In the genomic region with DNA sequence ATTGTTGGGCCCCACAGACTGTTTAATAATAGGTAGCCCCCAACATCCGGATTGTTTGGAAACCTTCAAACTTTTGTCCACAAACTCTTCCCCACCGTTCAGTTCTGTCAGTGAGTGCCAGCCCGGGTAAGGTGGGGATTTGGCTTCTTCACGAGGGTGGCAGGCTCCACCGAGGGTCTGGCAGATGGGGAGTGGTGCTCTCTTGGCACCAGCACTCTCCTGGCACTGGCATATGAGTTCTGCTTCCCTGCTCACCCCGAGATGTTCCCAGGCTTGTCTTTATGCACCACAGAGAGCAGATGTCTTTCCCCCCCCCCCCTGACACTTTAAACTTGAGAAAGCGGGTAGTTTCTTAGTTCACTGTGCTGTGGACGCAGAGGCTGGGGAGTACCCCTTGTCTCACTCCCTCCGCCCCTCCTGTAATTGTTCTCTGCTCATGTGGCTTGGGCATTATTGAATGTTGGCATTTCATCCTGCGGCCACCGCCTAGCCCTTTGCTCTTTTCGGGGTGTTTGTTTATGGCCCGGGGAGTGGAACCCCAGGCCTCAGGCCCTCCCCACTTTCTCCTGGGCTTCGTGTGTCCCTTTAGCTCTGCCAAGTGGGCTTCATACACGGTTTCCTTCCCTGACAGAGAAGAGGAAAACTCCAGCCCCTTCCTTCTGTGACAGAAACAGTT, we compare ENCODE assay signal across 8 mouse cellular contexts. TPM values are rescaled to one million over a fixed set of nuclear protein-coding genes. Genes with fewer than 3 reads are reported as not detected.
DNase-seq lines count a peak whose midpoint lies in the region; ATAC-seq lines count a peak whose summit lies in the region.

No protein-coding gene starts in this region.

- 8% methylated on average over 15 of the region's 15 CpGs for whole genome bisulfite sequencing in kidney, embryonic 14.5 days
- WGBS in hindbrain, embryonic 16.5 days = 3% methylated on average over 15 of the region's 15 CpGs
- 7% methylated on average over 15 of the region's 15 CpGs for WGBS in midbrain, embryonic 12.5 days

- H3K9ac ChIP-seq in kidney, embryonic 14.5 days (ENCODE audit: low read depth, low read length) = peak overlapping the region; percentile 99
- peak overlapping the region; percentile 98 for H3K9ac ChIP-seq in hindbrain, embryonic 16.5 days (ENCODE audit: low read depth, low read length)
- peak overlapping the region; percentile 100 for H3K9ac ChIP-seq in midbrain, embryonic 12.5 days (replicated peaks)

- peak overlapping the region; percentile 85; the same call in 1 of the 2 replicates for H3K27ac ChIP-seq in kidney, embryonic 14.5 days (ENCODE audit: low read depth, low read length)
- peak overlapping the region; percentile 58 for H3K27ac ChIP-seq in hindbrain, embryonic 16.5 days (ENCODE audit: low read depth, low read length)
- H3K27ac ChIP-seq in midbrain, embryonic 12.5 days (replicated peaks) = peak overlapping the region; percentile 96

- no peak for ATAC-seq in kidney, embryonic 14.5 days (ENCODE audit: low FRiP score, low TSS enrichment)
- peak; percentile 32 for ATAC-seq in hindbrain, embryonic 16.5 days
- ATAC-seq in midbrain, embryonic 12.5 days (ENCODE audit: low FRiP score, low read depth) = no peak

- H3K36me3 ChIP-seq in kidney, embryonic 14.5 days (ENCODE audit: control insufficient read depth, insufficient read depth, low read length) = peaks cover 5% of the 10 kb centered on the region; the same call in 1 of the 2 replicates
- peaks cover 4% of the 10 kb centered on the region; the same call in 1 of the 2 replicates for H3K36me3 ChIP-seq in hindbrain, embryonic 16.5 days (ENCODE audit: control insufficient read depth, insufficient read depth, low read length)
- H3K36me3 ChIP-seq in midbrain, embryonic 12.5 days = peaks cover 7% of the 10 kb centered on the region; the same call in 1 of the 2 replicates

- DNase-seq in kidney, postnatal 14 days = no peak
- peak; percentile 88 to 94 for DNase-seq in cerebellum, postnatal 10 days
- no peak for DNase-seq in natural killer cell, adult 2 months (ENCODE audit: low spot score in 2 of 2)
- no peak for DNase-seq in MN1 (ENCODE audit: low spot score)
- no peak for DNase-seq in spleen, postnatal 36 days (ENCODE audit: low spot score in 2 of 2)

- peaks cover 49% of the 10 kb centered on the region for H3K4me1 ChIP-seq in kidney, embryonic 14.5 days (ENCODE audit: control insufficient read depth, insufficient read depth, low read length)
- peaks cover 56% of the 10 kb centered on the region for H3K4me1 ChIP-seq in hindbrain, embryonic 16.5 days (ENCODE audit: control insufficient read depth, insufficient read depth, low read depth, low read length)
- peaks cover 72% of the 10 kb centered on the region for H3K4me1 ChIP-seq in midbrain, embryonic 12.5 days

- H3K4me3 ChIP-seq in kidney, embryonic 14.5 days (ENCODE audit: low read length) = peak overlapping the region; percentile 98
- H3K4me3 ChIP-seq in hindbrain, embryonic 16.5 days (ENCODE audit: low read length) = peak overlapping the region; percentile 87
- H3K4me3 ChIP-seq in midbrain, embryonic 12.5 days = peak overlapping the region; percentile 99

- peak overlapping the region; percentile 80 for H3K4me2 ChIP-seq in kidney, embryonic 14.5 days (replicated peaks; ENCODE audit: low read depth, low read length)
- H3K4me2 ChIP-seq in hindbrain, embryonic 16.5 days (ENCODE audit: low read length) = peak overlapping the region; percentile 63
- peak overlapping the region; percentile 100 for H3K4me2 ChIP-seq in midbrain, embryonic 12.5 days (replicated peaks)

- H3K9me3 ChIP-seq in kidney, embryonic 14.5 days (ENCODE audit: control insufficient read depth, low read length) = no peaks in the 10 kb centered on the region
- H3K9me3 ChIP-seq in hindbrain, embryonic 16.5 days (ENCODE audit: control insufficient read depth, low read length) = no peaks in the 10 kb centered on the region
- H3K9me3 ChIP-seq in midbrain, embryonic 12.5 days = no peaks in the 10 kb centered on the region

- no peaks in the 10 kb centered on the region for H3K27me3 ChIP-seq in kidney, embryonic 14.5 days (ENCODE audit: control insufficient read depth, insufficient read depth, low read length)
- H3K27me3 ChIP-seq in hindbrain, embryonic 16.5 days (replicated peaks; ENCODE audit: control insufficient read depth, insufficient read depth, low read length) = no peaks in the 10 kb centered on the region
- H3K27me3 ChIP-seq in midbrain, embryonic 12.5 days = peaks cover 2% of the 10 kb centered on the region; the same call in 1 of the 2 replicates

RNA-seq across cellular contexts. Expression of a gene that starts 26.0 kb away (rescaled TPM):
- polyA plus RNA-seq in kidney, embryonic 14.5 days (2014; fragmentation: Nextera tagmentation; extraction: Ambion mirVana) = 0.23 and 0.49 TPM in 2 replicates
- 0.23 and 0.36 TPM in 2 replicates for polyA plus RNA-seq in hindbrain, embryonic 16.5 days (2015; fragmentation: Nextera tagmentation; extraction: Ambion mirVana)
- 0.56 and 0.59 TPM in 2 replicates for polyA plus RNA-seq in midbrain, embryonic 12.5 days (2016; fragmentation: Nextera tagmentation; extraction: Ambion mirVana)

Comparison
In these comparisons a context has a peak if more than half of its experiments do, and no peak if none do; other contexts are left out.
1. DNase-seq: peak in cerebellum, postnatal 10 days (2 of 2); none in kidney, postnatal 14 days (single experiment), natural killer cell, adult 2 months (0 of 2), MN1 (single experiment) and spleen, postnatal 36 days (0 of 2).
2. Peak in every context shown above with its lines, with median percentiles within 50 percentile points of each other: H3K27ac ChIP-seq, H3K4me2 ChIP-seq, H3K4me3 ChIP-seq and H3K9ac ChIP-seq.